Mouse (Mus musculus): Measurements from ENCODE around the gene Hpn.

The Hpn gene

GRCm38 (mm10) chr7:31140941-31141340, 25.9 kb upstream of the Hpn start:
- no peak for DNase-seq (ENCODE audit: low read depth, low spot score)

- no peak for DNase-seq (ENCODE audit: low read depth, low spot score)
These were observed 25.2 kb upstream of the Hpn start for GRCm38 (mm10) chr7:31140302-31140701.

GRCm38 (mm10) chr7:31139765-31140164, 24.7 kb upstream of the Hpn start:
- no peak for DNase-seq (ENCODE audit: low read depth, low spot score)

- no peak for DNase-seq (ENCODE audit: low read depth, low spot score)
These were observed 20.6 kb upstream of the Hpn start for GRCm38 (mm10) chr7:31135717-31136116.

GRCm38 (mm10) chr7:31131866-31132265, 16.8 kb upstream of the Hpn start:
- no peak for DNase-seq (ENCODE audit: low read depth, low spot score)

- no peak for DNase-seq (ENCODE audit: low read depth, low spot score)
These were observed 15.8 kb upstream of the Hpn start for GRCm38 (mm10) chr7:31130841-31131240.

- no peak for DNase-seq (ENCODE audit: low read depth, low spot score)
These were observed 15.1 kb upstream of the Hpn start for GRCm38 (mm10) chr7:31130197-31130596.

- DNase-seq (ENCODE audit: low read depth, low spot score), result no peak
These were observed 13.1 kb upstream of the Hpn start for GRCm38 (mm10) chr7:31128157-31128705.

GRCm38 (mm10) chr7:31126851-31127724, 12.0 kb upstream of the Hpn start, which contains the start of gene Scn1b:
Scn1b (minus strand) TSS chr7:31127003.
- no peak for DNase-seq (ENCODE audit: low read depth, low spot score)

- no peak for DNase-seq (ENCODE audit: low read depth, low spot score)
These were observed 11.2 kb upstream of the Hpn start for GRCm38 (mm10) chr7:31126211-31126751.

- DNase-seq (ENCODE audit: low read depth, low spot score), result no peak
These were observed 10.0 kb upstream of the Hpn start for GRCm38 (mm10) chr7:31125116-31125515.

GRCm38 (mm10) chr7:31124381-31124780, 9.3 kb upstream of the Hpn start:
- DNase-seq (ENCODE audit: low read depth, low spot score), result no peak

- no peak for DNase-seq (ENCODE audit: low read depth, low spot score)
These were observed 8.6 kb upstream of the Hpn start for GRCm38 (mm10) chr7:31123697-31124096.

GRCm38 (mm10) chr7:31122641-31123631, 7.8 kb upstream of the Hpn start:
- DNase-seq (ENCODE audit: low read depth, low spot score), result no peak

GRCm38 (mm10) chr7:31119556-31119955, 4.5 kb upstream of the Hpn start:
- no peak for DNase-seq (ENCODE audit: low read depth, low spot score)

- DNase-seq (ENCODE audit: low read depth, low spot score), result no peak
These were observed 3.4 kb upstream of the Hpn start for GRCm38 (mm10) chr7:31118486-31118885.

GRCm38 (mm10) chr7:31117465-31117864, 2.4 kb upstream of the Hpn start:
- no peak for DNase-seq (ENCODE audit: low read depth, low spot score)

- no peak for DNase-seq (ENCODE audit: low read depth, low spot score)
These were observed 1.6 kb upstream of the Hpn start for GRCm38 (mm10) chr7:31116721-31117145.

- no peak for DNase-seq (ENCODE audit: low read depth, low spot score)
These were observed 525 bp upstream of the Hpn start for GRCm38 (mm10) chr7:31115587-31116043.

- no peak for DNase-seq (ENCODE audit: low read depth, low spot score)
These were observed 444 bp downstream of the Hpn start for GRCm38 (mm10) chr7:31114646-31115045.

- DNase-seq (ENCODE audit: low read depth, low spot score), result no peak
These were observed 1.3 kb downstream of the Hpn start for GRCm38 (mm10) chr7:31113800-31114199.
